Mouse (Mus musculus): ENCODE results near the gene Rps2. TPM values are rescaled to one million over a fixed set of nuclear protein-coding genes. Genes with fewer than 3 reads are reported as not detected.
A peak's percentile ranks its signal among the peaks of the same experiment; 100 is the strongest.

Rps2 gene
- polyA plus RNA-seq, 1 experiment from 2014 or later = 1,469 TPM

- ATAC-seq (ENCODE audit: low read depth) = no peak
- WGBS (ENCODE audit: insufficient replicate concordance) = 68% methylated on average over 1 of the region's 1 CpGs
- Histone ChIP-seq H3K9ac (no peak overlapping the region), H3K36me3 (peaks cover 1% of the 10 kb centered on the region; the same call in 1 of the 2 replicates), H3K4me2 (no peak overlapping the region), H3K27me3 (0 out of 2 replicates have a peak, but pooled peaks cover 3% of the 10 kb centered on the region), H3K27ac (no peak overlapping the region), H3K4me3 (replicated peaks) (no peak overlapping the region), H3K4me1 (replicated peaks) (peaks cover 38% of the 10 kb centered on the region), H3K9me3 (replicated peaks) (no peaks in the 10 kb centered on the region)
- no peak for DNase-seq
Measured at GRCm38 (mm10) chr17:24734513-24734912, 16.6 kb downstream of the Rps2 start.

GRCm38 (mm10) chr17:24735446-24735845 lies 17.5 kb downstream of the Rps2 start:
- Histone ChIP-seq H3K4me1 (replicated peaks) (peaks cover 45% of the 10 kb centered on the region), H3K36me3 (peaks cover 10% of the 10 kb centered on the region), H3K27me3 (0 out of 2 replicates have a peak, but pooled peaks cover 3% of the 10 kb centered on the region), H3K4me2 (peak overlapping the region; percentile 91), H3K9ac (peak overlapping the region; percentile 66), H3K27ac (peak overlapping the region; percentile 87), H3K4me3 (replicated peaks) (peak overlapping the region; percentile 48), H3K9me3 (replicated peaks) (no peaks in the 10 kb centered on the region)
- ATAC-seq (ENCODE audit: low read depth) (no peak), DNase-seq (no peak)
- WGBS (ENCODE audit: insufficient replicate concordance) = 72% methylated on average over 7 of the region's 7 CpGs

GRCm38 (mm10) chr17:24736330-24737051 lies 18.6 kb downstream of the Rps2 start, which contains the start of gene Msrb1:
TSS of gene Msrb1 (plus strand) at chr17:24736642.
- ATAC-seq (ENCODE audit: low read depth) (peak; percentile 96), DNase-seq (peak; percentile 100)
- Histone ChIP-seq H3K4me2 (peak within 1 kb of the TSS; percentile 91), H3K9ac (peak within 1 kb of the TSS; percentile 82), H3K4me1 (replicated peaks) (peaks cover 45% of the 10 kb centered on the region), H3K4me3 (replicated peaks) (peak within 1 kb of the TSS; percentile 75), H3K27me3 (no peaks in the 10 kb centered on the region), H3K36me3 (peaks cover 14% of the 10 kb centered on the region), H3K9me3 (replicated peaks) (no peaks in the 10 kb centered on the region), H3K27ac (peak within 1 kb of the TSS; percentile 87)
- WGBS (ENCODE audit: insufficient replicate concordance) = under 1% methylated on average over 29 of the region's 29 CpGs

GRCm38 (mm10) chr17:24737135-24737810 lies 19.4 kb downstream of the Rps2 start:
- peaks cover 21% of the 10 kb centered on the region for H3K36me3 ChIP-seq
- no peaks in the 10 kb centered on the region for H3K27me3 ChIP-seq
- H3K9me3 ChIP-seq (replicated peaks) = no peaks in the 10 kb centered on the region
- peak overlapping the region; percentile 82 for H3K9ac ChIP-seq
- H3K4me3 ChIP-seq (replicated peaks) = peak overlapping the region; percentile 75
- H3K27ac ChIP-seq = peak overlapping the region; percentile 84
- H3K4me1 ChIP-seq (replicated peaks) = peaks cover 45% of the 10 kb centered on the region
- WGBS (ENCODE audit: insufficient replicate concordance) = 23% methylated on average over 8 of the region's 8 CpGs
- DNase-seq = no peak
- no peak for ATAC-seq (ENCODE audit: low read depth)
- H3K4me2 ChIP-seq = peak overlapping the region; percentile 91

- ATAC-seq (ENCODE audit: low read depth) (no peak), DNase-seq (no peak)
- Histone ChIP-seq H3K9me3 (replicated peaks) (no peaks in the 10 kb centered on the region), H3K4me1 (replicated peaks) (peaks cover 45% of the 10 kb centered on the region), H3K27ac (no peak overlapping the region), H3K36me3 (peaks cover 23% of the 10 kb centered on the region), H3K4me2 (peak overlapping the region; percentile 91; the same call in 1 of the 2 replicates), H3K4me3 (replicated peaks) (0 out of 2 replicates have a peak overlapping the region, but pooled peaks have one; percentile 75), H3K27me3 (no peaks in the 10 kb centered on the region), H3K9ac (no peak overlapping the region)
- 66% methylated on average over 4 of the region's 4 CpGs for WGBS (ENCODE audit: insufficient replicate concordance)
Measured at GRCm38 (mm10) chr17:24738238-24738637, 20.3 kb downstream of the Rps2 start.

GRCm38 (mm10) chr17:24739926-24740325 lies 22.0 kb downstream of the Rps2 start:
- DNase-seq (no peak), ATAC-seq (ENCODE audit: low read depth) (no peak)
- H3K9ac ChIP-seq = no peak overlapping the region
- H3K4me3 ChIP-seq (replicated peaks) = no peak overlapping the region
- peaks cover 23% of the 10 kb centered on the region for H3K36me3 ChIP-seq
- H3K27ac ChIP-seq = no peak overlapping the region
- no peaks in the 10 kb centered on the region for H3K27me3 ChIP-seq
- 73% methylated on average over 8 of the region's 8 CpGs for WGBS (ENCODE audit: insufficient replicate concordance)
- peaks cover 44% of the 10 kb centered on the region for H3K4me1 ChIP-seq (replicated peaks)
- no peaks in the 10 kb centered on the region for H3K9me3 ChIP-seq (replicated peaks)
- H3K4me2 ChIP-seq = no peak overlapping the region

- Histone ChIP-seq H3K36me3 (peaks cover 23% of the 10 kb centered on the region), H3K9me3 (replicated peaks) (no peaks in the 10 kb centered on the region), H3K9ac (no peak overlapping the region), H3K27me3 (peaks cover 10% of the 10 kb centered on the region), H3K4me2 (no peak overlapping the region), H3K4me3 (replicated peaks) (no peak overlapping the region), H3K4me1 (replicated peaks) (peaks cover 25% of the 10 kb centered on the region), H3K27ac (no peak overlapping the region)
- DNase-seq (no peak), ATAC-seq (ENCODE audit: low read depth) (no peak)
- 70% methylated on average over 8 of the region's 8 CpGs for WGBS (ENCODE audit: insufficient replicate concordance)
Measured at GRCm38 (mm10) chr17:24742307-24742706, 24.4 kb downstream of the Rps2 start.

GRCm38 (mm10) chr17:24743896-24744295 lies 26.0 kb downstream of the Rps2 start:
- peaks cover 24% of the 10 kb centered on the region for H3K27me3 ChIP-seq
- WGBS (ENCODE audit: insufficient replicate concordance) = 67% methylated on average over 5 of the region's 5 CpGs
- DNase-seq = no peak
- no peak for ATAC-seq (ENCODE audit: low read depth)
- peaks cover 23% of the 10 kb centered on the region for H3K36me3 ChIP-seq
- H3K9me3 ChIP-seq (replicated peaks) = no peaks in the 10 kb centered on the region
- no peak overlapping the region for H3K9ac ChIP-seq
- peaks cover 13% of the 10 kb centered on the region for H3K4me1 ChIP-seq (replicated peaks)
- H3K4me3 ChIP-seq (replicated peaks) = no peak overlapping the region
- H3K27ac ChIP-seq = no peak overlapping the region
- no peak overlapping the region for H3K4me2 ChIP-seq

- WGBS (ENCODE audit: insufficient replicate concordance) = 72% methylated on average over 3 of the region's 3 CpGs
- DNase-seq = no peak
- H3K9me3 ChIP-seq (replicated peaks) = no peaks in the 10 kb centered on the region
Measured at GRCm38 (mm10) chr17:24744381-24744780, 26.5 kb downstream of the Rps2 start.

GRCm38 (mm10) chr17:24745526-24746497 lies 27.9 kb downstream of the Rps2 start:
- Histone ChIP-seq H3K27me3 (peaks cover 42% of the 10 kb centered on the region), H3K4me2 (no peak overlapping the region), H3K9me3 (replicated peaks) (no peaks in the 10 kb centered on the region), H3K4me1 (replicated peaks) (no peaks in the 10 kb centered on the region), H3K4me3 (replicated peaks) (no peak overlapping the region), H3K36me3 (peaks cover 13% of the 10 kb centered on the region; the same call in 1 of the 2 replicates), H3K9ac (no peak overlapping the region), H3K27ac (no peak overlapping the region)
- ATAC-seq (ENCODE audit: low read depth) (peak; percentile 61), DNase-seq (peak; percentile 63)
- WGBS (ENCODE audit: insufficient replicate concordance) = 18% methylated on average over 7 of the region's 7 CpGs

More at GRCm38 (mm10) chr17:24744381-24744780, 26.5 kb downstream of the Rps2 start:
- no peak for ATAC-seq (ENCODE audit: low read depth)
- Histone ChIP-seq H3K27ac (no peak overlapping the region), H3K4me1 (replicated peaks) (peaks cover 8% of the 10 kb centered on the region), H3K9ac (no peak overlapping the region), H3K4me3 (replicated peaks) (no peak overlapping the region), H3K4me2 (no peak overlapping the region), H3K27me3 (peaks cover 29% of the 10 kb centered on the region), H3K36me3 (peaks cover 23% of the 10 kb centered on the region)
